ENCODE assay signal across 8 mouse cellular contexts in the genomic region with DNA sequence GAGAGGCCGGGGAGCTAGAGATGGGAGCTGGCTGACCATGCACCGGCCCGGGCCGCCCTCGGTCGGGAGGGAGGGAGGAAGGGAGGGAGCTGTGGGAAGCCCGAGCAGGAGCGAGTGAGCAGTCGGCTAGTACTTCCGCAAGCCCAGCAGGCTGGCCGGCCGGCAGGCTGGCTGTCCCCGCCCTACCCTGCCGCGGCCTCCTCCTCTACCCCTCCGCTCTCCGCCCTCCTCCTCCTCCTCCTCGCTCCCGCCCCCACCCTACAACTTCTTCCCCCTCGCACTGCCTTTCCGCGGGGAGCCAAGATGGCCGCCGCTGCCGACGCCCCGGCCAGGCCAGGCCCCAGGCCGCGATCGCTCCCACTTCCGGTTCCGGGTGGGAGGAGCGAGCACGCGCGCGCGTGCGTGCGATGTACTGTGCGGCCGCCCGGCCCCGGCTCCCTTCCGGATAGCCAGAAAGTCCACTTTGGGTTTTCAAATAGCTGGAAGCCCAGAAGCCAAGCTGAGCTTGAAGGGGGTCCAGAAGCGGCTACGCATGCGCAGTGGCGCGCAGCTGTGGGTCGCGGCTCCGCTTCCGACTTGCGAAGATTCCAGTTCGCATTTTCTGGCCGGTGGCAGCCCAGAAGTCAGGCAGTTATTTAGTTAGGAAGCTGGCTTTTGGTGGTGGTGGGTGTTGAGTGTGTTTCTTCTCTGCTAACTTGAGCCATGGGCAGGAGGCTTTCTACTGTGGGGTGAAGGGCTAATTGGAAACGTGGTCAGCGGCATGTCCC. TPM values are rescaled to one million over a fixed set of nuclear protein-coding genes. Genes with fewer than 3 reads are reported as not detected.
DNase-seq lines count a peak whose midpoint lies in the region; ATAC-seq lines count a peak whose summit lies in the region.

Gene Actr3 (minus strand): TSS at position 359 of the 767 bp plus-strand sequence.

- no peaks in the 10 kb centered on the region for H3K9me3 ChIP-seq in heart, embryonic 14.5 days (ENCODE audit: control insufficient read depth, low read length)
- H3K9me3 ChIP-seq in liver, embryonic 13.5 days (replicated peaks) = no peaks in the 10 kb centered on the region
- no peaks in the 10 kb centered on the region for H3K9me3 ChIP-seq in stomach, embryonic 16.5 days (replicated peaks; ENCODE audit: control insufficient read depth, low read length)

- H3K27me3 ChIP-seq in heart, embryonic 14.5 days (ENCODE audit: control insufficient read depth, insufficient read depth, low read length) = no peaks in the 10 kb centered on the region
- no peaks in the 10 kb centered on the region for H3K27me3 ChIP-seq in liver, embryonic 13.5 days
- H3K27me3 ChIP-seq in stomach, embryonic 16.5 days (ENCODE audit: control insufficient read depth, insufficient read depth, low read length) = no peaks in the 10 kb centered on the region

- peak; percentile 65 for ATAC-seq in CD4-positive, CD25-positive, alpha-beta regulatory T cell, adult 4 months
- ATAC-seq in heart, embryonic 14.5 days (ENCODE audit: insufficient number of reproducible peaks, insufficient read depth, low FRiP score, low read depth) = peak; percentile 96
- ATAC-seq in liver, embryonic 13.5 days (ENCODE audit: low read depth) = peak; percentile 94
- ATAC-seq in stomach, embryonic 16.5 days (ENCODE audit: insufficient read depth, low FRiP score) = peak; percentile 96

- under 1% methylated on average over 49 of the region's 59 CpGs for WGBS in heart, embryonic 14.5 days
- WGBS in liver, embryonic 13.5 days (ENCODE audit: insufficient replicate concordance) = under 1% methylated on average over 54 of the region's 59 CpGs
- WGBS in stomach, embryonic 16.5 days = under 1% methylated on average over 53 of the region's 59 CpGs

- peak; percentile 95 for DNase-seq in c-Kit-negative CD71-positive TER-119-positive erythroid progenitor cells, embryonic 14.5 days (ENCODE audit: low read depth, low spot score)
- peak; percentile 97 for DNase-seq in fibroblast of lung, adult 2 months (ENCODE audit: low read depth)
- peak; percentile 100 for DNase-seq in kidney, postnatal 14 days
- peak; percentile 98 for DNase-seq in liver, embryonic 13.5 days
- peak; percentile 100 for DNase-seq in neural tube, embryonic 10.5 days (ENCODE audit: extremely low spot score, low spot score)

- peak within 1 kb of the TSS; percentile 92 for H3K9ac ChIP-seq in heart, embryonic 14.5 days (ENCODE audit: low read length)
- H3K9ac ChIP-seq in liver, embryonic 13.5 days = peak within 1 kb of the TSS; percentile 94
- H3K9ac ChIP-seq in stomach, embryonic 16.5 days (ENCODE audit: low read length) = peak within 1 kb of the TSS; percentile 94

- H3K4me3 ChIP-seq in heart, embryonic 14.5 days (ENCODE audit: control insufficient read depth in 1 of 2, insufficient read depth in 1 of 2, low read depth in 1 of 2, low read length in 2 of 2) = peak within 1 kb of the TSS; percentile 72 to 92
- peak within 1 kb of the TSS; percentile 91 for H3K4me3 ChIP-seq in liver, embryonic 13.5 days (replicated peaks)
- peak within 1 kb of the TSS; percentile 85 for H3K4me3 ChIP-seq in stomach, embryonic 16.5 days (replicated peaks; ENCODE audit: low read length)

- peaks cover 5 to 26% of the 10 kb centered on the region in 2 experiments; a peak in 3 of 4 replicates for H3K4me1 ChIP-seq in heart, embryonic 14.5 days (ENCODE audit: control insufficient read depth in 2 of 2, insufficient read depth in 2 of 2, low read length in 2 of 2)
- peaks cover 43% of the 10 kb centered on the region for H3K4me1 ChIP-seq in liver, embryonic 13.5 days (replicated peaks)
- H3K4me1 ChIP-seq in stomach, embryonic 16.5 days (ENCODE audit: control insufficient read depth, insufficient read depth, low read length) = peaks cover 24% of the 10 kb centered on the region

- H3K27ac ChIP-seq in heart, embryonic 14.5 days (replicated peaks in 1 of 2; ENCODE audit: control insufficient read depth in 1 of 2, insufficient read depth in 1 of 2, low read depth in 2 of 2, low read length in 2 of 2) = peak within 1 kb of the TSS; percentile 99
- H3K27ac ChIP-seq in liver, embryonic 13.5 days = peak within 1 kb of the TSS; percentile 95
- H3K27ac ChIP-seq in stomach, embryonic 16.5 days (ENCODE audit: low read length) = peak within 1 kb of the TSS; percentile 99

- H3K4me2 ChIP-seq in heart, embryonic 14.5 days (ENCODE audit: low read length) = peak within 1 kb of the TSS; percentile 79
- peak within 1 kb of the TSS; percentile 64 for H3K4me2 ChIP-seq in liver, embryonic 13.5 days
- H3K4me2 ChIP-seq in stomach, embryonic 16.5 days (ENCODE audit: low read depth, low read length) = peak within 1 kb of the TSS; percentile 73

- no peaks in the 10 kb centered on the region for H3K36me3 ChIP-seq in heart, embryonic 14.5 days (ENCODE audit: control insufficient read depth, insufficient read depth, low read length)
- no peaks in the 10 kb centered on the region for H3K36me3 ChIP-seq in liver, embryonic 13.5 days
- H3K36me3 ChIP-seq in stomach, embryonic 16.5 days (ENCODE audit: control insufficient read depth, insufficient read depth, low read length) = no peaks in the 10 kb centered on the region

RNA-seq across cellular contexts. Expression of gene Actr3, which starts in this region (rescaled TPM):
- polyA plus RNA-seq in CD4-positive, CD25-positive, alpha-beta regulatory T cell, adult 4 months (2017; shearing (Covaris generic)) = 100 to 1,000 TPM; 428 to 528 TPM
- polyA plus RNA-seq in heart, embryonic 14.5 days (2014; fragmentation: Nextera tagmentation; extraction: Ambion mirVana) = 304 and 317 TPM in 2 replicates
- 142 and 164 TPM in 2 replicates for polyA plus RNA-seq in liver, embryonic 13.5 days (2015; fragmentation: Nextera tagmentation; extraction: Ambion mirVana)
- polyA plus RNA-seq in stomach, embryonic 16.5 days (2015; fragmentation: Nextera tagmentation; extraction: Ambion mirVana) = 356 and 390 TPM in 2 replicates

Comparison
In these comparisons a context has a peak if more than half of its experiments do, and no peak if none do; other contexts are left out.
1. Peak in every context shown above with its lines: DNase-seq, ATAC-seq, H3K4me3 ChIP-seq and H3K27ac ChIP-seq.